Mouse (Mus musculus) stomach, postnatal 0 days (tissue): Measurements from ENCODE around the gene Doc2g.

Source experiments
- CTCF ChIP-seq: IDR thresholded peaks from 2 replicates; pipeline ENCODE4 v1.5.1; 2016; ENCODE audit warnings: antibody characterized with exemption, low read depth, mild to moderate bottlenecking, moderate library complexity
- EP300 ChIP-seq: optimal IDR thresholded peaks from 2 replicates; pipeline ENCODE3; 2016; ENCODE audit warnings: antibody characterized with exemption

- no peak for TF ChIP-seq CTCF
- TF ChIP-seq EP300, result no peak
Measured at GRCm38 (mm10) chr19:4052516-4053030, 49.5 kb downstream of the Doc2g start.
